ENCODE assay signal across 8 mouse cellular contexts in the genomic region with DNA sequence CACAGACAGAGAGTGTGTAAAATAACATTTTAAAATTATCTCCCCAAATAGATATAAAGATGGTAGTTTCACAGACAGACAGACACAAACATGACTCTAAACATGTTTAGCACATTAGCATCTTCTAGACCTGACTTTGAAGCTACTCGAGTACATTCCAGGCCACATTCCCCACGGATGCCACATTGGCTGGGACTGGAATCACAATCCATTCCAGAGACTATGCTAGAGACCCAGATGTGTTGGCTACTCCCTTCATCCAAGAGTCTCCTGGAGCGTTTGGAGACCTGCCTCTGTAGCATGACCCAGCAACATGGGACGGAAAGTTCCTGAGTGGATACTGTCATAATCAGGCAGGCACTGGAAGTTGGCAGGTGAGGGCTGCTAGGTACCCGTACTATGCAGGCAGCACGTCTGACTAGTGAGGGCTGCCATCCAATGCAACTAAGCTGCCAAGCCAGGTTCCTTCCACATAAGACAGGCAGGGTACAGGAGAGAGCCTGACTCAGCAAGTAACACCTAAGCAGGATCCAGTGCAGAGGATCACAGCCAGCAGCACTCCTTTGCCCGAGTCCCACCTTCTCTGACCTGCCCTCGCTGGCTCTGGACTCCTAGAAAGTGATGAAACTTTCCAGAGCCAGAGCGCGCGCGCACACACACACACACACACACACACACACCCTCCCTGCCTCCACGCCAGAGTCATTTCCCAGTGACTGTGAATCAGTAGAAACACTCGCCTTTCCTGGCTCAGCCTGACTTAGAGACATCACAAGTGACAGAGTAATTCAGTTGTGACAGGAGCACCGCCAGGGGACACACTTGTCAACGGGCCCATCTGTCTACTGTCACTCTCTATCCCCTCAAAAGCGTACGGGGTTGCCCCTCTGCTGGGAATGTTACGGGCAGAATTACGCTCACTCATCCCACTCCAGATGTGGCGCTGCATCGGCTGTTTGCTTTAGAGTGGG.
DNase-seq lines count a peak whose midpoint lies in the region; ATAC-seq and TF ChIP-seq lines count a peak whose summit lies in the region.

No protein-coding gene starts in this region.

- no peaks in the 10 kb centered on the region for H3K36me3 ChIP-seq in heart, embryonic 14.5 days (ENCODE audit: control insufficient read depth, insufficient read depth, low read length)
- H3K36me3 ChIP-seq in kidney, postnatal 0 days (ENCODE audit: insufficient read depth, low read length) = no peaks in the 10 kb centered on the region

- no peaks in the 10 kb centered on the region for H3K9me3 ChIP-seq in heart, embryonic 14.5 days (ENCODE audit: control insufficient read depth, low read length)
- H3K9me3 ChIP-seq in kidney, postnatal 0 days (replicated peaks; ENCODE audit: low read length) = no peaks in the 10 kb centered on the region

- H3K9ac ChIP-seq in heart, embryonic 14.5 days (ENCODE audit: low read length) = peak overlapping the region; percentile 42; the same call in 1 of the 2 replicates
- H3K9ac ChIP-seq in kidney, postnatal 0 days (ENCODE audit: low read depth, low read length) = no peak overlapping the region

- 20% methylated on average over 22 of the region's 22 CpGs for WGBS in heart, embryonic 14.5 days
- WGBS in kidney, postnatal 0 days = 45% methylated on average over 22 of the region's 22 CpGs

- DNase-seq in Muller cell, postnatal 12 days (ENCODE audit: inconsistent ontology term) = peak; percentile 16
- peak; percentile 39 for DNase-seq in embryo, embryonic 9.5 days (ENCODE audit: extremely low spot score)
- peak; percentile 12 for DNase-seq in kidney, postnatal 0 days (ENCODE audit: low spot score)
- peak; percentile 15 to 40 for DNase-seq in lung, postnatal 4 days
- no peak for DNase-seq in spleen, postnatal 4 days (ENCODE audit: low spot score in 2 of 2)

- H3K27me3 ChIP-seq in heart, embryonic 14.5 days (ENCODE audit: control insufficient read depth, insufficient read depth, low read length) = no peaks in the 10 kb centered on the region
- no peaks in the 10 kb centered on the region for H3K27me3 ChIP-seq in kidney, postnatal 0 days (ENCODE audit: insufficient read depth, low read length)

- H3K4me3 ChIP-seq in heart, embryonic 14.5 days (ENCODE audit: control insufficient read depth in 1 of 2, insufficient read depth in 1 of 2, low read depth in 1 of 2, low read length in 2 of 2) = peak overlapping the region; percentile 22 to 26
- H3K4me3 ChIP-seq in kidney, postnatal 0 days (replicated peaks; ENCODE audit: low read depth, low read length) = no peak overlapping the region; the same call in 1 of the 2 replicates

- H3K4me1 ChIP-seq in heart, embryonic 14.5 days (ENCODE audit: control insufficient read depth in 2 of 2, insufficient read depth in 2 of 2, low read length in 2 of 2) = peaks cover 5 to 8% of the 10 kb centered on the region in 2 experiments
- H3K4me1 ChIP-seq in kidney, postnatal 0 days (replicated peaks; ENCODE audit: insufficient read depth, low read length) = no peaks in the 10 kb centered on the region

- H3K27ac ChIP-seq in heart, embryonic 14.5 days (replicated peaks in 1 of 2; ENCODE audit: control insufficient read depth in 1 of 2, insufficient read depth in 1 of 2, low read depth in 2 of 2, low read length in 2 of 2) = 0 out of 4 replicates have a peak overlapping the region, but pooled peaks of 1 of the 2 experiments have one; percentile 14
- no peak overlapping the region for H3K27ac ChIP-seq in kidney, postnatal 0 days

- peak; percentile 49 for ATAC-seq in heart, embryonic 14.5 days (ENCODE audit: insufficient number of reproducible peaks, insufficient read depth, low FRiP score, low read depth)
- ATAC-seq in kidney, postnatal 0 days (replicated peaks; ENCODE audit: low FRiP score, low read depth) = no peak
- no peak for ATAC-seq in activated CD4-positive, CD25-positive, alpha-beta regulatory T cell, adult 4 months
- no peak for ATAC-seq in inflammation-experienced regulatory T-cells, adult 6 months

- peak overlapping the region; percentile 61 for H3K4me2 ChIP-seq in heart, embryonic 14.5 days (ENCODE audit: low read length)
- peak overlapping the region; percentile 46 for H3K4me2 ChIP-seq in kidney, postnatal 0 days (ENCODE audit: low read length)

- peak; percentile 19; the same call in 1 of the 2 replicates for TF ChIP-seq CTCF in kidney, postnatal 0 days (IDR thresholded peaks at IDR 0.05; ENCODE audit: low read depth)

Comparison
In these comparisons a context has a peak if more than half of its experiments do, and no peak if none do; other contexts are left out.
1. DNase-seq: peak in Muller cell, postnatal 12 days (single experiment), embryo, embryonic 9.5 days (single experiment), kidney, postnatal 0 days (single experiment) and lung, postnatal 4 days (2 of 2); none in spleen, postnatal 4 days (0 of 2).